Mouse (Mus musculus) embryonic facial prominence, embryonic 14.5 days (tissue): ENCODE measurements around the gene Mboat2. TPM values are rescaled to one million over a fixed set of nuclear protein-coding genes. Genes with fewer than 3 reads are reported as not detected.

ENCODE experiments used
- ATAC-seq: fragments of 200-750 bp; cut with Nextera tagmentation; 2 replicates; pipeline ENCODE4 v1.8.0; 2017; ENCODE audit warnings: low read depth, moderate number of reproducible peaks, moderate TSS enrichment
- DNase-seq: peaks from one replicate; pipeline ENCODE4 v3.0.0-alpha.2; 2015; ENCODE audit warnings: low spot score
- H3K27ac ChIP-seq: fragments of 300-500 bp; sonication (generic); replicated peaks from 2 replicates; pipeline ENCODE4 v1.5.1; 2014; ENCODE audit warnings: low read depth, mild to moderate bottlenecking, low read length, moderate library complexity
- H3K27me3 ChIP-seq: fragments of 300-500 bp; sonication (generic); replicated peaks from 2 replicates; pipeline ENCODE4 v1.6.1; 2014; ENCODE audit warnings: low read length; ENCODE audit not compliant: control insufficient read depth, insufficient read depth
- H3K36me3 ChIP-seq: fragments of 300-500 bp; sonication (generic); 2 replicates; pipeline ENCODE4 v1.6.1; 2014; ENCODE audit warnings: low read length, mixed read lengths; ENCODE audit not compliant: control insufficient read depth, insufficient read depth
- H3K4me1 ChIP-seq: fragments of 300-500 bp; sonication (generic); 2 replicates; pipeline ENCODE4 v1.6.1; 2014; ENCODE audit warnings: antibody characterized with exemption, low read length; ENCODE audit not compliant: control insufficient read depth, insufficient read depth
- H3K4me2 ChIP-seq: fragments of 300-500 bp; sonication (generic); 2 replicates; pipeline ENCODE4 v1.6.1; 2014; ENCODE audit warnings: low read depth, mild to moderate bottlenecking, low read length, moderate library complexity, mixed read lengths
- H3K4me3 ChIP-seq: fragments of 300-500 bp; sonication (generic); 2 replicates; pipeline ENCODE4 v1.5.1; 2014; ENCODE audit warnings: low read depth, mild to moderate bottlenecking, low read length
- H3K9ac ChIP-seq: fragments of 300-500 bp; sonication (generic); 2 replicates; pipeline ENCODE4 v1.6.1; 2014; ENCODE audit warnings: low read depth, mild to moderate bottlenecking, low read length, moderate library complexity, mixed read lengths
- H3K9me3 ChIP-seq: fragments of 300-500 bp; sonication (generic); 2 replicates; pipeline ENCODE4 v1.6.1; 2016; ENCODE audit warnings: low read length; ENCODE audit not compliant: control insufficient read depth
- WGBS: fragments of 180-500 bp; shearing (Covaris S2); extraction: QIAGEN DNeasy Blood & Tissue Kit; methylation state at CpG from one replicate; pipeline ENCODE4 v1.1.7; 2014; 5-methylcytosine and 5-hydroxymethylcytosine counted together
- polyA plus RNA-seq: library from polyadenylated mRNA; unstranded; fragments of >200 nt; fragmentation: Nextera tagmentation; extraction: Ambion mirVana; gene quantifications from 2 replicates; pipeline ENCODE4 v1.2.1, GENCODE M21; 2014

Gene Mboat2
- polyA plus RNA-seq, 1 experiment from 2014 or later, result 50.5 TPM

DNA sequence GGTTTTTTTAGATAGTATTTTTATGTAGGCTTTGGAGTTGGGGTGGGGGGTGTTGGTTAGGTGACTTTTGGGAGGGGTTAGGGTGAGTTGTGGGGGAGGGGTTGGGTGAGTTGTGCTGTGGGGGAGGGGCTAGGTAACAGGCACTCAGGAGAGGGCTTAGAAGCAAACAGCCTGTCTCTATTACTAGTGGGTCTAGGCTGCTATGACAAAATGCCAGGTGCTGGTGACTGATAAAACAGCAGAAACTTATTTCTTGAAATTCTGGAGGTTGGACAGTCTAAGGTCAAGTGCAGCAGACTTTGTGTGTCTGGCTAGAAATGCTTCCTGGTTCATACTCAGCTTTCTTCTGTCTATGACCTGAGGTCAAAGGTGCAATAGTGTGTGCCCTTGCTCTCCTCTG, 56.1 kb downstream of the Mboat2 start:
- no peak overlapping the region for H3K4me2 ChIP-seq
- H3K27ac ChIP-seq, result no peak overlapping the region
- no peaks in the 10 kb centered on the region for H3K27me3 ChIP-seq
- no peaks in the 10 kb centered on the region for H3K4me1 ChIP-seq
- no peak for DNase-seq
- no peak overlapping the region for H3K9ac ChIP-seq
- peaks cover 48% of the 10 kb centered on the region for H3K36me3 ChIP-seq
- no peaks in the 10 kb centered on the region for H3K9me3 ChIP-seq
- ATAC-seq, result no peak
- no peak overlapping the region for H3K4me3 ChIP-seq

DNA sequence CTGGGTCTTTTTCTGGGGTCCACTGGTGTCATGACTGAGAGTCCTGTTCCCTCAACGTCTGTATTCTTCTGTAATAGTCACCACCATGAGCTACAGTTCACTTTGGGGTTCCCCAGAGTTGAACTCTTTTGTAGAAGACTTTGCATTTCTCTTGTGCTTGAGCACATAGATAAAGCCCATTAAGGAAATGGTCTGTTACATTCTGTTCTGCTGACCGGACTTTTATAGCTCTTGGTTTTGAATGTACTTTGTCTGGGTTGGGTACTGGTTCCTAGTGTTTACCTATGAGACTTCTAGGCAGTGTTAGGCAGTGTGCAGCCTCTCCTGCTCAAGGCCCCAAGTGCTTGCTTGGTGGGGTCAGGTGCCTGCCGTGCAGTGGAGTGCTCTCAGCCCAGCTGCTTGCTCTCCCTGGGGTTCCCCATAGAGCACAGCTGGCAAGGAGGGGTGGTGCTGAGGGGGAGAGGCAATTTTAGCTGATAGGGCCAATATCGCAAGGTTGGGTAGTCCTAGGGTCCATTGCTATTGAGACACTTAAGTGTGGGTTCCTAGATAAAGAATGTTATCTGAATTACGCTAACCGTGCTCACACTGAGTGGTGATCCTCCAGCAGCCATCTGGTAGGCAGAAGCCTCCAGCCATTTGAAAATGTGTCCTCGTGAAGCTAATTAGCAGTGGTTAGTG, 58.8 kb downstream of the Mboat2 start:
- Histone ChIP-seq H3K36me3 (peaks cover 29% of the 10 kb centered on the region; the same call in 1 of the 2 replicates), H3K9me3 (no peaks in the 10 kb centered on the region)
- DNase-seq, result no peak

DNA sequence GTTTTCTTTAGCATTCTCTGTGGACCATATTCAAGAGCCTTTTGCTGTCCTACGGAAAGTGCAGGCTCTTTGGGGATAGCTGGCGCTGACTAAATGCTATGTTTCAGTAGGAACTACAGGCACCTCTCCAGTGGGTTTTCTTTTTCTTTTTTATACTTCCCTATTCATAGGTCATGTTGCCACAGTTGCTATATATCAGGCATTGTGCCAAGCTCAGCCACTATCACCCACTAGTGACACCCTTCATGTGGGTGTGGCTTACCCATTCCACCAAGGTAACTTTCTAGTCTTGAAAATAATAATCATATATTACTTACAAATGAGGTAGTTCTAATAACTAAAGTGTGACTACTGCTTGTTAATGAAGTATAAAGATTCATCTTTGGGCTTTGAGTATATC, 59.5 kb downstream of the Mboat2 start:
- Histone ChIP-seq H3K4me2 (no peak overlapping the region), H3K9me3 (no peaks in the 10 kb centered on the region), H3K27ac (no peak overlapping the region), H3K9ac (no peak overlapping the region), H3K36me3 (peaks cover 25% of the 10 kb centered on the region; the same call in 1 of the 2 replicates), H3K4me3 (no peak overlapping the region), H3K4me1 (no peaks in the 10 kb centered on the region), H3K27me3 (no peaks in the 10 kb centered on the region)
- ATAC-seq (no peak), DNase-seq (no peak)
- 83% methylated on average over 2 of the region's 2 CpGs for WGBS

More for the DNA sequence above, 58.8 kb downstream of the Mboat2 start:
- no peak overlapping the region for H3K4me2 ChIP-seq
- H3K27me3 ChIP-seq, result no peaks in the 10 kb centered on the region
- WGBS, result 75% methylated on average over 7 of the region's 7 CpGs
- no peak for ATAC-seq
- no peak overlapping the region for H3K9ac ChIP-seq
- H3K4me1 ChIP-seq, result no peaks in the 10 kb centered on the region
- H3K4me3 ChIP-seq, result no peak overlapping the region
- no peak overlapping the region for H3K27ac ChIP-seq

DNA sequence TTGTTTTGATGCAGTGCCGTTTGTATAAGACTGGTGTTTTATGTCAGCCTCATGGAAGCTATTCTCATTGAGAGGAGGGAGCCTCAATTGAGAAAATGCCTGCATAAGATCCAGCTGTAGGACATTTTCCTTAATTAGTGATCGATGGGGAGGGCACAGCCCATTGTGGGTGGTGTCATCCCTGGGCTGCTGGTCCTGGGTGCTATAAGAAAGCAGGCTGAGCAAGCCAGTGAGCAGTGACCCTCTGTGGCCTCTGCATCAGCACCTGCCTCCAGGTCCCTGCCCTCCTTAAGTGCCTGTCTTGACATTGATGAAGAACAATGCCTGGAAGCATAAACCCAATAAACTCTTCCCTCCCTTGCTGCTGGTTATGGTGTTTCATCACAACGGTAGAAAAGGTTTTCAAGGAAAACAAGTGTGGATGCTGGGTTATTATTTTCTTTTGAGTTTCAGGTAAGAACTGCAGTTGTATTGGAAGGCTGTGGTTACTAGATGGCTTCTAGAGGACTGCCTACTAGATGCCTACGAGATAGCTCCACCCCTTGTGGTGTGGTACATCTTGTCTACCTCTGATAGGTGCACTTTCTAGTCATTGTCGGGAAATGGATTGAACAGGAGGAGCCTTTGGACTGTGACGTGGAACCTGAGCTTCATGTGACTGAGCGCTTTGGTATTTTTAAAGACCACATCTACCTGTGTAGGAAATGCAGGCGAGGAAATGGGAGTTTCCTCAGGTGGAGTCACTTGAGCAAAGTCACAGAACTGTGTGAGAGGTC, 60.2 kb downstream of the Mboat2 start:
- Histone ChIP-seq H3K36me3 (peaks cover 25% of the 10 kb centered on the region; the same call in 1 of the 2 replicates), H3K27ac (no peak overlapping the region), H3K4me1 (no peaks in the 10 kb centered on the region), H3K27me3 (no peaks in the 10 kb centered on the region), H3K9me3 (no peaks in the 10 kb centered on the region), H3K9ac (no peak overlapping the region), H3K4me2 (no peak overlapping the region), H3K4me3 (no peak overlapping the region)
- ATAC-seq (no peak), DNase-seq (no peak)
- WGBS, result 87% methylated on average over 8 of the region's 8 CpGs

DNA sequence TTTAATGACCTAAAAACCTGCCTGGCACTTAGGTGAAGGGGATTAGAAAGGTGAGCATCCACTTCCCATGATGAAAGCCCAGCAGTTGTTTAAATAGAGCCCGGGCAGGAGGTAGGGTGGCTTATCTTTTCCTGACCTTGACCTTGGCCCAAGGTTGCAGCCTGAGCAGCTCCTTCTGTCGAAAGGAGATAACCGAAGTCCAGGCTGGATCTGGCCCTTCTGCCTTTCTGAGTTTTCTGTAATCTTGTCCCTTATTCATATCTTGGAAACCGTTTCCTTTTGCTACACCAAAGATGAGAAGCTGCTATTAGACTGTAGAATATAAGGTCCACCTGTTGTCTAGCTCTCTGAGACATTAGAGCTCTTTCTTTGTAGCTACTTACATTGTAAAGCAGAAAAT, 61.9 kb downstream of the Mboat2 start:
- Histone ChIP-seq H3K9ac (no peak overlapping the region), H3K4me3 (no peak overlapping the region), H3K9me3 (no peaks in the 10 kb centered on the region), H3K4me1 (no peaks in the 10 kb centered on the region), H3K36me3 (peaks cover 27% of the 10 kb centered on the region; the same call in 1 of the 2 replicates), H3K27ac (no peak overlapping the region), H3K4me2 (no peak overlapping the region), H3K27me3 (no peaks in the 10 kb centered on the region)
- no peak for ATAC-seq
- no peak for DNase-seq
- 80% methylated on average over 4 of the region's 4 CpGs for WGBS

DNA sequence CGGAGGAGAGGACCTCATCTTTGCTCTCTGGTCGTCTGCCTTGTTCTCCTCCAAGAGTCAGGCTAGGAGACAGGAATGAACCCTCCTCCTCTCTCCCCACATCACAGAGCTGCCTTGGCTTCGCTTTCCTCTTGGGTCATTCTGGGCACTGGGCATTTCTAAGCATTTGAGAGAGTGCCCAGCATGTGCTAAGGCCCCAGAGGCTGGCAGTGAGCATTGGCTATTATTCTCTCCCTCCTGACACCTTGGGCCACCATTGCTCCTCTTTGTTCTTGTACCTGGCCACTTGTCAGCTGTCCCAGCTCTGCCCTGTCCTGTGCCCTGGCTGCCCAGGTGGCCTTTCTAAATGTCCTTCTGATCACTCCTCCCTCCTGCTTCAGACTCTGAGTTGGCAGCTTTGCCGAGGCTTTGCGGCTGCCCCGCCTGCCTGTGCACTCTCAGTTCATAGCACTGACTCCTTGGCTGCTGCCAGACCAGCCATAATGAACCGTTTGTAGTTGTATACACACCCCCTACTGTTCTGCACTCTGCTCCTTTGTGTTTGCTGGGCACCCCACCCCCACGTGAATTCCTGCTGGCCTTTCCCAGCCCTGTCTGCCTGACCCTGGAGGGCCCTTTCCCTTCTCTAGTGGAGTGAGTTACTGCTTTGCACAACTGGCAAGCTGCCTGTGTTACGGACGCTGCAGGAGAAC, 63.2 kb downstream of the Mboat2 start:
- Histone ChIP-seq H3K36me3 (0 out of 2 replicates have a peak, but pooled peaks cover 24% of the 10 kb centered on the region), H3K4me2 (no peak overlapping the region), H3K9me3 (no peaks in the 10 kb centered on the region), H3K4me3 (no peak overlapping the region), H3K27me3 (no peaks in the 10 kb centered on the region), H3K4me1 (no peaks in the 10 kb centered on the region), H3K27ac (no peak overlapping the region; the same call in 1 of the 2 replicates), H3K9ac (no peak overlapping the region)
- 41% methylated on average over 10 of the region's 10 CpGs for WGBS
- ATAC-seq (peak; percentile 91), DNase-seq (peak; percentile 66)

DNA sequence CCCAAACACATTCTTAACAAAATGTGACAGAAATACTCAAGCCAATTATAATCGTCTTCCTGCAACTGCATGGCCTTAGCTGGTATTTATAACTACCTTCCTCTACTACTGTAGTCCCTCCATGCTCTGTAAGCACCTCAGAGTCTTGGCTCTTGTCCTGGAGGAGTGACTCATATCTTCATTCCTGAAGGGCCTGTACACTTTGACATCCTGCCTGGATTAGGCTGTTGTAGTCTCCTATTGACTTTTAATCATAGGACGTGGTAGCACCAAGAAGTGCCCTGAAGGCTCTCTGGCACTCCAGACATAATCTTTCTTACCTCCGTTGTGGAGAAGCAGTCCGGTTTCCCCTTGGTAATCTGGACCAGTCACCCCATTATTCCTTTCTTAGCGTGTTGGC, 64.7 kb downstream of the Mboat2 start:
- no peaks in the 10 kb centered on the region for H3K27me3 ChIP-seq
- H3K9me3 ChIP-seq, result no peaks in the 10 kb centered on the region
- 88% methylated on average over 5 of the region's 5 CpGs for WGBS
- no peaks in the 10 kb centered on the region for H3K4me1 ChIP-seq
- no peak overlapping the region for H3K9ac ChIP-seq
- H3K4me2 ChIP-seq, result no peak overlapping the region
- peaks cover 31% of the 10 kb centered on the region for H3K36me3 ChIP-seq
- DNase-seq (no peak), ATAC-seq (no peak)
- H3K27ac ChIP-seq, result no peak overlapping the region
- no peak overlapping the region for H3K4me3 ChIP-seq

DNA sequence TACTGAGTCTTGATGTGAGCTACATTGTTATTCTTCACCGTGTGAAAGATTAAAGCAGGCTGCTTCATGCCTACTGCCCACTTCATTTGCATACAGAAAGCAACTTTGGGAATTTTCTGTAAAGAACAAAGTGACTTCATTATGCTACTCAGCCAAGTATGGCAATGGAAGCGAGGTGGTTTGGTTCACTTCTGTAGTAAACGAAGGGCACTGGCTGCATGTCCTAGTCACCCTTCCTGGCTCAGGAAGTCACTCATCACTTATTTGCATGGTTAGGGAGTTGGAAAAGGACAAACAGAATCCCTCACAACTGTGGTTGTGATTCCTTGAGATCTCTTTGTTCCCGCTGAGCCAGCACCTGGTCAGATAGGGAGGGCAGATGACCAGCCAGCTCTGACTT, 66.7 kb downstream of the Mboat2 start:
- DNase-seq (no peak), ATAC-seq (no peak)
- WGBS, result 80% methylated on average over 4 of the region's 4 CpGs
- no peaks in the 10 kb centered on the region for H3K27me3 ChIP-seq
- H3K9me3 ChIP-seq, result no peaks in the 10 kb centered on the region
- no peak overlapping the region for H3K9ac ChIP-seq
- H3K27ac ChIP-seq, result no peak overlapping the region
- no peak overlapping the region for H3K4me2 ChIP-seq
- H3K36me3 ChIP-seq, result peaks cover 33% of the 10 kb centered on the region
- no peak overlapping the region for H3K4me3 ChIP-seq
- H3K4me1 ChIP-seq, result no peaks in the 10 kb centered on the region
